Mouse (Mus musculus) left cerebral cortex, postnatal 4 days (tissue): ENCODE measurements around the gene Emg1. TPM values are rescaled to one million over a fixed set of nuclear protein-coding genes. Genes with fewer than 3 reads are reported as not detected.
A peak's percentile ranks its signal among the peaks of the same experiment; 100 is the strongest.

Source experiments
- DNase-seq: peaks from one replicate; pipeline ENCODE4 v3.0.0-alpha.2; 2022
- intact Hi-C: fragments of 180-260 bp; cut with DNase I; formaldehyde crosslinking; loops from one replicate; pipeline ENCODE4 v1.15.1; 2025
- total RNA-seq, 2 experiments: library from RNA; stranded (reverse); gene quantifications; 2 replicates each; pipeline ENCODE4 v1.2.3; 2021

Emg1 gene
- total RNA-seq: 10 to 100 TPM; 56.7 to 56.9 TPM

GRCm38 (mm10) chr6:124711824-124712782 is at the start of gene Emg1, which contains the start of gene Phb2:
Gene Emg1, minus strand, starts transcription at chr6:124712178.
Gene Phb2, plus strand, starts transcription at chr6:124712336.
- peak; percentile 98 for DNase-seq
- intact Hi-C loops: no loop called here

GRCm38 (mm10) chr6:124759259-124759658 is 47.3 kb upstream of the Emg1 start:
- intact Hi-C loops: loop anchor here (5.0 kb wide), 1 partner anchor 48 kb away; the partner anchor contains the start of gene Spsb2
- DNase-seq: peak; percentile 86

- intact Hi-C loops: loop anchor here (5.0 kb wide), 1 partner anchor 48 kb away; the partner anchor contains the start of gene Spsb2
- no peak for DNase-seq
Measured at GRCm38 (mm10) chr6:124758849-124759232, 46.9 kb upstream of the Emg1 start.

- intact Hi-C loops: loop anchor here (5.0 kb wide), 1 partner anchor 49 kb away; the partner anchor contains the start of gene Spsb2
- DNase-seq: peak; percentile 67
Measured at GRCm38 (mm10) chr6:124757909-124758848, 46.2 kb upstream of the Emg1 start.

GRCm38 (mm10) chr6:124757351-124757880 is 45.4 kb upstream of the Emg1 start:
- intact Hi-C loops: loop anchor here (5.0 kb wide), 1 partner anchor 50 kb away; the partner anchor contains the start of gene Spsb2
- no peak for DNase-seq

- intact Hi-C loops: loop anchor here (5.0 kb wide), 1 partner anchor 50 kb away; the partner anchor contains the start of gene Spsb2
- peak; percentile 90 for DNase-seq
Measured at GRCm38 (mm10) chr6:124756652-124757350, 44.8 kb upstream of the Emg1 start.

GRCm38 (mm10) chr6:124755831-124756595 is 44.0 kb upstream of the Emg1 start, which contains the start of the genes Gm45234 and Atn1:
Gene Gm45234, minus strand, starts transcription at chr6:124756021.
Gene Atn1, minus strand, starts transcription at chr6:124756524.
- peak; percentile 78 for DNase-seq
- intact Hi-C loops: loop anchor here (5.0 kb wide), 1 partner anchor 51 kb away; the partner anchor contains the start of gene Spsb2

GRCm38 (mm10) chr6:124755306-124755705 is 43.3 kb upstream of the Emg1 start:
- no peak for DNase-seq
- intact Hi-C loops: loop anchor here (5.0 kb wide), 1 partner anchor 52 kb away; the partner anchor contains the start of gene Spsb2

GRCm38 (mm10) chr6:124753861-124754260 is 41.9 kb upstream of the Emg1 start:
- no peak for DNase-seq
- intact Hi-C loops: no loop called here

GRCm38 (mm10) chr6:124750405-124750804 is 38.4 kb upstream of the Emg1 start:
- intact Hi-C loops: no loop called here
- no peak for DNase-seq

GRCm38 (mm10) chr6:124746654-124747632 is 35.0 kb upstream of the Emg1 start:
- intact Hi-C loops: no loop called here
- DNase-seq: no peak

GRCm38 (mm10) chr6:124746296-124746605 is 34.3 kb upstream of the Emg1 start:
- DNase-seq: no peak
- intact Hi-C loops: no loop called here

- intact Hi-C loops: no loop called here
- peak; percentile 96 for DNase-seq
Measured at GRCm38 (mm10) chr6:124745490-124746295, 33.7 kb upstream of the Emg1 start.

- intact Hi-C loops: no loop called here
- DNase-seq: peak; percentile 32
Measured at GRCm38 (mm10) chr6:124744755-124745321, 32.9 kb upstream of the Emg1 start.

- intact Hi-C loops: no loop called here
Measured at GRCm38 (mm10) chr6:124743647-124744046, 31.7 kb upstream of the Emg1 start.

GRCm38 (mm10) chr6:124742839-124743514 is 31.0 kb upstream of the Emg1 start:
- no peak for DNase-seq
- intact Hi-C loops: no loop called here

More at GRCm38 (mm10) chr6:124743647-124744046, 31.7 kb upstream of the Emg1 start:
- DNase-seq: no peak
